Mouse (Mus musculus) cortical plate, adult 2 months (tissue): ENCODE results near the gene Ldhb. TPM values are rescaled to one million over a fixed set of nuclear protein-coding genes. Genes with fewer than 3 reads are reported as not detected.

Source experiments
- H3K27ac ChIP-seq: fragments of 200-500 bp; 2 replicates; pipeline ENCODE4 v1.5.1; 2012; ENCODE audit warnings: low read length, control low read depth, inconsistent platforms; ENCODE audit not compliant: insufficient read depth
- H3K4me1 ChIP-seq: fragments of 200-500 bp; 2 replicates; pipeline ENCODE4 v1.6.1; 2011; ENCODE audit warnings: low read length; ENCODE audit not compliant: control insufficient read depth, insufficient read depth
- H3K4me3 ChIP-seq: fragments of 200-500 bp; 2 replicates; pipeline ENCODE4 v1.5.1; 2011; ENCODE audit warnings: mild to moderate bottlenecking, low read length, control low read depth; ENCODE audit not compliant: insufficient read depth
- CTCF ChIP-seq: fragments of 200-500 bp; IDR thresholded peaks from 2 replicates; pipeline ENCODE4 v1.5.1; 2011; ENCODE audit warnings: mild to moderate bottlenecking, control low read depth, low read length; ENCODE audit not compliant: insufficient read depth; ENCODE audit errors: extremely low read depth
- POLR2A ChIP-seq: fragments of 200-500 bp; IDR thresholded peaks from 2 replicates; pipeline ENCODE4 v1.6.1; 2011; ENCODE audit warnings: mild to moderate bottlenecking, low read length, control low read depth; ENCODE audit not compliant: insufficient read depth; ENCODE audit errors: extremely low read depth
- polyA plus RNA-seq: library from polyadenylated mRNA; depleted of rRNA; stranded (reverse); fragments of >200 nt; gene quantifications from 2 replicates; pipeline ENCODE4 v1.2.3, GENCODE M21; 2012; rRNA removed

Gene Ldhb
- polyA plus RNA-seq, 1 experiment = 1,198 TPM

- TF ChIP-seq CTCF (no peak), POLR2A (no peak)
- Histone ChIP-seq H3K4me3 (no peak overlapping the region), H3K27ac (no peak overlapping the region), H3K4me1 (no peaks in the 10 kb centered on the region)
Observed at GRCm38 (mm10) chr6:142455314-142455996, 52.3 kb downstream of the Ldhb start.

GRCm38 (mm10) chr6:142453311-142453710 is 54.4 kb downstream of the Ldhb start:
- Histone ChIP-seq H3K4me3 (no peak overlapping the region), H3K27ac (no peak overlapping the region), H3K4me1 (no peaks in the 10 kb centered on the region)
- TF ChIP-seq CTCF (no peak), POLR2A (no peak)

- Histone ChIP-seq H3K4me3 (no peak overlapping the region), H3K27ac (no peak overlapping the region), H3K4me1 (no peaks in the 10 kb centered on the region)
- TF ChIP-seq CTCF (no peak), POLR2A (no peak)
Observed at GRCm38 (mm10) chr6:142451381-142451780, 56.4 kb downstream of the Ldhb start.

Other genes with a start within 250 kb of the Ldhb start
- not detected in 2 replicates for gene Iapp, start 209.5 kb downstream of the Ldhb start, polyA plus RNA-seq
- gene Slco1a5, start 185.0 kb downstream of the Ldhb start, polyA plus RNA-seq = 0.04 and 0.21 TPM in 2 replicates
- 12.0 and 13.0 TPM in 2 replicates for gene Pyroxd1, start 162.3 kb downstream of the Ldhb start, polyA plus RNA-seq
- 13.0 and 15.3 TPM in 2 replicates for gene Recql, start 120.9 kb downstream of the Ldhb start, polyA plus RNA-seq
- gene Golt1b, start 120.7 kb downstream of the Ldhb start, polyA plus RNA-seq = 25.3 and 25.5 TPM in 2 replicates
- gene Spx, start 94.5 kb downstream of the Ldhb start, polyA plus RNA-seq = 9.1 and 9.5 TPM in 2 replicates
- gene Gys2, start 34.8 kb downstream of the Ldhb start, polyA plus RNA-seq = 0.13 TPM in 1 of 2 replicates, not detected in the other
- gene Kcnj8, start 63.7 kb upstream of the Ldhb start, polyA plus RNA-seq = 5.1 and 5.6 TPM in 2 replicates
- 3.1 and 3.2 TPM in 2 replicates for gene Abcc9, start 194.4 kb upstream of the Ldhb start, polyA plus RNA-seq
- gene Cmas, start 248.7 kb upstream of the Ldhb start, polyA plus RNA-seq = 86.8 and 88.2 TPM in 2 replicates